Mouse (Mus musculus): ENCODE data around the gene Pttg1ip.
A peak's percentile ranks its signal among the peaks of the same experiment; 100 is the strongest.

Gene Pttg1ip

DNA sequence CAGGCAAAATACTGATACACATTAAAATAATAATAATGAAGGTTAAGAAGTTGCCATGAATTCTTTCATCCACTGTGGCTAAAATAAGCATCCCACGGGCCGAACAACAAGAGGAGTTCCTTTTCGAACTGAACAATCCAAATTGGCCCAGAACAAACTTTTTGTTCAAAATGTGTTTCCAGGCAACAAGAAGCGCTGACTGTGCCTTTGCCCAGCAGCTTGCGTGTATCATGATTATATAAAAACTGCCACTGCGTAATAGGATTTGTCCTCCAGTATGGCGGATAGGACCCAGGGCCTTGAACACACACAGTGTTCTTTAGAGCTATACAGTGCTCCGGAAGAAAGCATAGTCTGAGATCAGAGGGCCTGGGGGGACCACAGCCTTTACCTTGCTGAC is 27.1 kb downstream of the Pttg1ip start:
- no peak for DNase-seq

DNA sequence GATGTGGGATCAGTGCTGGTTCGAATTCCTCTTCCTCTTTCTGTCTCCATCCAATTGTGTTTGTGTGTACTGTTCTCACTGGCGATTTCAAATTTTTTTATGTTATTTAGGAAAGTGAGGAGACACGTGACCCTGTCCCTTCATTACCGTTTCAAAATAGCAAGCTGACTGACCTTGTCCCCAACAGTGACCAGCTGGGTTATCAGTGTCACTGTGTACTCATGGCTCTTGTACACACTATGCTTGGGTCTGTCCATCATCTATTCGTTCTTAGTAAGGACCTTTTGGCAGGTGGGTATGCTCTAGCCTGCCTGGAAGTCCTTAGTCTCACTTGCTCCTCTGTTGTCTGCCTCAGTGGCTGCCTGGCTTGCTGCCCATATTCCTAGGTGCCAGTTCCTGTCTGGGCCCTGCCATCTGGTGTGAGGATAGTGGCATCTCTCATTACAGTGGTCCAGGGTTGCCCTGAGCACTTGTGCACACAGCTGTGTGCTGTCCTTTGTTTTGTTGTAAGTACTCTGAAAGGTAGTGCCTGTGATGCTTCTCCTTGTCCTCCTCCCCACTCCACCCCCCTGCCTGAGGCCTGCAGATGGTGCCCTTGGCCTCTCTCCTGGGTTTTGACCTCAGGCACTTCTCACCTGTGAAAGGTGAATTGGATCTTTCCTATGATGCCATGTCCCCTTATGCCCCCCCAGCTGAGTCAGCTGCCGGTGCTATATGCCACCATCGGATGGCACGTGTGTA is 28.9 kb downstream of the Pttg1ip start:
- DNase-seq: no peak

DNA sequence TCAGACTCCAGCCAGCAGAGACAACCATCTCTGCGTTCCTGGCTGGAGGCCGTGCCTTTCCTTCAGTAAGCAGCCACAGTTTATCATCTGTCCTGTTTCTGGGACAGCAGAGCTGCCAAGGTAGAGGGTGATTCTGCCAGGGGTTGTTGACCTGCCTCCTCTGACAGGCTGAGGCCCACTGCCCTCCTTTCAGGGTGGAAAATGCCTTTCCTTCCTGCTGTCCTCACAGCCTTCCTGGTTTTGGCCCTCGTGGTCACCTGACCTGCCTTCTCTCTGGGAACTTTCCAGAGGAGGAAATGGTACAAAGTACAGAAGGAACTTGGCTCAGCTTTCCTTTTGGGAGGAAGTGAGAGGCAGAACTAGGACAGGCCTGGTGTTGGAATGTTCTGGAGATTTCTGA is 31.9 kb downstream of the Pttg1ip start:
- no peak for DNase-seq

DNA sequence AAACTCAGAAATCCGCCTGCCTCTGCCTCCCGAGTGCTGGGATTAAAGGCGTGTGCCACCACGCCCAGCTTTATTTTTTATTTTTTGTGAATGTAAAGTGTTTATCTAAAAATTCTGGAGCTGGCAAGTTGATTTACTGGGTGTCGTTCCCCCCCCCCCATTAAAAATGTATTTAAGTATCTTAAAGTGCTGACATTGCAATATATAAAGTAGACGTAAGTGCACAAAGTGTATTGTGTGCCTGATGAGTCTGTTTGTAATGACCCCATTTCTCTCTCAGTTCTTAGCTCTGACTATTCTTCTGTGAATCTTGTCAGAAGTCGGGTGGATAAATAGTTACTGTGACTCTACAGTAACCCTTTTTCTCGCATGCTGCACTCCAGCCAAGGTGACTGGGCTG is 34.1 kb downstream of the Pttg1ip start:
- no peak for DNase-seq

DNA sequence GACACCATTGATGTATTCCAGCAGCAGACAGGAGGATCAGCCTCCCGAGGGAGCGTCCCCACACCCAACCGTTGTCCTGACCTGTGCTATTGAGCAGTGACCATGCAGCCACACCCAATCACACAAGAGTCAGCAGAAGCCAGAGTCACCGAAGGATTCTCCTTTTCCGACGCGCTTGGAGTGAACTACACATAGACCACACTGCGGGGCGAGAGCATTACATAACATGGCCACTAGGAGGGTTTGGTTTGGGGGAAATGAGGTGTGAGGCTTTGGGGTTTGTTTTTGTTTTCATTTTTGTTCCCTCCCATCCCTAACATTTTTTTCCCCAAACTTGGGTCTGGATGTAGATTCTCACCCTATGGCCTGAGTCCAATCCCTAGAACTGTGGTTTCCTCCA is 34.6 kb downstream of the Pttg1ip start:
- no peak for DNase-seq

DNA sequence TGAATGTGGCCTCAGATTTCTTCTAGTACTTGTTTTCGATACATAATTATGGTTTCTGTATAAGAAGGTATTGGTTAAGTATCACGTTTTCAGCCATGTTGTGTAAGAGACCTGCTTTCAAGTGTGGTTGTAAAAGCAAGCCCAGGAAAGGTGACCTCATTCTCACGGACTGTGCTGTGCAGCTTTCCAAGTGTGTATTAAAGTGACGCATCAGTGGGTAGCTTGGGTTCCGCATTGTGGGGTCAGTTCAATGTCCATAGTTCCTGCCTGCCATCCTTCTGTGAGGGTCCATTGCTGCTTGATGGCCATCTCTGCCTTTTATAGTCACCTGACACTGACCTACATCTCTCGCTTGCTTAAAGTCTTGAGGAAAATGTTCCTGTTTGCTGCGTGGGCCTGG is 35.4 kb downstream of the Pttg1ip start:
- DNase-seq: no peak

DNA sequence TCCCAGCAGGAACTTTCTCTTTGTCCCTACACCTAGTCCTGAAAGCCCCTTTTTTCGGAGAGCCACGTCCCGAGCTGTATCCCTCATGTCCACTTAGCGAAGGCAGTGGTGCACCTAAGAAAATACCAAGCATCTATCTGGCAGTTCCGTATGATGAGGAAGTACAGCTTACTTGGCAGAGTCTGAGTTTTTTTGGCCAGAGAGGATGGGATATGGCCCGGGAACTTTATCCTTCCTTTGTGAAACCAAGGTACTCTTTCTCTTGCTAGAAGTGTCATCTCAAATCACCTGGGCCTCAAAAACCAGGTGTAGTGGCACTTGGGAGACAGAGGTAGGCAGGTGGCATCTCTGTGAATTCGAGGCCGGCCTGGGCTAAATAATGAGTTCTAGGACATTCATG is 40.0 kb downstream of the Pttg1ip start:
- DNase-seq: no peak

DNA sequence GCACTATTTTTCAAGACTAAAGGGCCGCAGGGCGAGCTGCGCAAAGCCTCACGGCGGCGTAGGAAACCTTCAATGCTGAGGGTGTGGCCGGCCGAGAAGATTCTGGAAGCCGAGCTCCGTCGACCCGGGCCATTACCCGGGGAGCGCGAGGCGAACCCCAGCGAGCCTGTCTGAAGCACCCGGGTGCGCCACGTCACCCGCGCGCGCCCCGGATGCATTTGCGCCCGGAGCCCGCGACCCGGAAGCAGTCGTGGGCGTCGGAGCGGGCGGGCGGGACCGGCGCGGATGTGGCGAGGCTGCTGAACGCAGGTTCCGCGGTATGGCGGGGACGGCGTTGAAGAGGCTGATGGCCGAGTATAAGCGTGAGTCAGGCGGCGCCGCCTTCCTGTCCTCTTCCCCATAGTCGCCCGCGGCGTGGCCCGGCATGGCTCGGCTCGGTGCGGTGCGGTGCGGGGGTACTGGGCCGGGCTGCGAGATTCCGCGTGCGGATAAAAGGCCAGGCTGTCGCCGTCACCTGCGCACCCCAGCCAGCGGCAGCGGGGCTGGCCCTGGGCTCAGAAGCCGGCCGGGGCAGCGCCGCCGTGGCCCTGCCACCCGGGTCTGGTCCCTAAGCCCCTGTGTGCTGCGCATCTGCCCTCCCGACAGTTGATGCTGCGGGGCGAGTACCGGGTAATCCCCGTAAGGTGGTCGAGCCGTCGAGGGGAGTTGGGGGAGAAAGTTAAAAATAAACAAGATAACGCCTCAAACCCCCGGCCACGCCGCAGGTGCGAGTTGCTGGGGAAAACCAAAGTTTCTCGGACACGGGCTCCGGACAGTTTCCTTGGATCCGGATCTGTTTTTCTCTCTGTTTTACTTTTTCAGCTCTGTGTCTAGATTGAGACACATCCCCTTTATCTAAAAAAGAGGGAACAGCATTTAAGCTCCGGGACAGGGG is 40.8 kb downstream of the Pttg1ip start, which contains the start of gene Ube2g2:
Ube2g2 (plus strand) TSS at position 221 of the 934 bp plus-strand sequence.
- DNase-seq: peak; percentile 95

DNA sequence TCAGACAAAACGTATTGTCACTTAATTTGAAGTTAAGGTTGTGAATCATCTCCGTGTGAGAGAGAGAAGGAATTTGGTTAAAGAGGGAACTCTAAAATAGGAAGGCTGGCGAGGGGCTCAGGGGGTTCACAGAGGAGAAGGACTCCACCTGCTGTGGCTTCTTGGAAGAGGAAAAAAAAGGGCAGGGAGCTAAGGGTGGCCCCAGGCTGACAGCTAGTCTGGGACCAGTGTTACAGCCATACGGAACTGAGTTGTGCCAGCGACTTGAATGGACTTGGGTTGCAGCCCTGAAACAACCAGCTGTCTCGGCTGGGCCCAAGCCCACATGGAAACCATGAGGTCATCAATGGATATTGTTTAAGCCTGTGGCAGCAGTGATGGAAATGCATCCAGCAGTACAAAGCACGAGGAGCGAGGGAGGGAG is 41.6 kb downstream of the Pttg1ip start:
- peak; percentile 41 for DNase-seq

DNA sequence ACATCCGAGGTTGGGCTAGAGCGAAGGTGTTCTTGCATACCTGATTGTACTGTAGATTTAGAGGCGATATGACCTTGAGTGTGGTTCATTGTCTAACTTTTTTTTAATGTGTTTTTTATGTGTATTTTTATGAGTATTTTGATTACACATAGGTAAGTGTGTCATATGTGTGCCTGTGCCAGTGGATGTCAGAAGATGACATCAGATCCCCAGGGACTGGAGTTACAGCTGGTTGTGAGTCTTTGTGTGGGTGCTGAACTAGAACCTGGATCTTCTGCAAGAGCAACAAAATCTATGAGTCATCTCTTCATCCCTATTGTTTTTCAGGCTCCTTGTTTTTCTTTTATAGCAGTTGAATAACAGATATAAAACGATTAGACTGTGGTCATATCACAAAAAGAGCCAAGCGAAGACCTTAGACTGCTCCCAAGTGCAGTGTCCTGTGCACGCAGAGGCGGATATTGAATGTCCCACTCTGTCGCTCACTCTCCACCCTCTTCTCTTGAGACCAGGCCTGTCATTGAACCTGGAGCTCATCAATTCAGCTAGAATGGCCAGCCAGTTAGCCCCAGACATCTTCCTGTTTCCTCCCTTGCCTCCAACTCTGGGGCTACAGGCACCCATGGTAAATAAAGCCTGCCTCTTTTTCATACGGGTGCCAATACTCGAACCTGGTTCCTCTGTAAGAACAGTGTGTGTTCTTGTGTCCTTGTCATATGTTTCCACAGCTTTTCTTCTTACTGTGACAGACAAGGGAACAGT is 42.3 kb downstream of the Pttg1ip start:
- DNase-seq: no peak

DNA sequence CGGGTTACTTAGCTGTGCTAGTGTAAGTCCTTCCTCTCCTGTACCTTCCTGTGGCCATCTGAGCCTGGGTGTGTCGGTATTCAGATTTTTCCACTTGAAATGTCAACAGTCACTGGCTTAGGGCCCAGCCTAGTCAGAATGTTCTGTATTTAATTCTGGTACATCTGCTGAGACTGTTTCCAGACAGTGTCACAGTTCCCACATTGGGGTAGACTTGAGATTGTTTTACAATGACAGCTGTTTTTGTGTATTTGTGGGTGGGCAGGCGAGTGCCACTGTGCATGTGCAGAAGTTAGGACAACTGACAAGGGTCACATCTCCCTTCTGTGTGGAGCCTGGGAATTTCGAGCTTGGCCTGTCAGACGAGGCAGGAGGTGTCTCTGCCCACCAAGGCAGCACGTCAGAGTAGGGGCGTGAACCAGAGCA is 43.1 kb downstream of the Pttg1ip start:
- no peak for DNase-seq

DNA sequence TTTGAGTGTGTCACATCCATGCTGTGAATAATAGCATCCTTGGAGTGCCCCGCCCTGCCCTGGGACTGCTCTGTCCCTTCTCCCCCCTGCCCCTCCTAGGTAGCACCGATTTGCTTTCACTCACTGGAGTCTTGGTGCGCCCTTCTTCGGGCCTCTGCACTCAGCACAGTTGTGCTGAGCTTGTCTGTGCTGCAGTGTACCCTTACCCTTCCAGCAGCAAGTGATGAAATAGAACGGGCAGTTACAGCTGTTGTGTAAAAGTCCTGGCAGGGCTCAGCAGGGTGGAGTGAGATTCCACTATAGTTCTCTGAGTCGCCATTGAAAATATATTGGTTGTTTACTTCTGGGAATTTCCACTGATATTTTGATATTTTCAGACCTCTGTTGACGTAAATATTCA is 44.5 kb downstream of the Pttg1ip start:
- no peak for DNase-seq

DNA sequence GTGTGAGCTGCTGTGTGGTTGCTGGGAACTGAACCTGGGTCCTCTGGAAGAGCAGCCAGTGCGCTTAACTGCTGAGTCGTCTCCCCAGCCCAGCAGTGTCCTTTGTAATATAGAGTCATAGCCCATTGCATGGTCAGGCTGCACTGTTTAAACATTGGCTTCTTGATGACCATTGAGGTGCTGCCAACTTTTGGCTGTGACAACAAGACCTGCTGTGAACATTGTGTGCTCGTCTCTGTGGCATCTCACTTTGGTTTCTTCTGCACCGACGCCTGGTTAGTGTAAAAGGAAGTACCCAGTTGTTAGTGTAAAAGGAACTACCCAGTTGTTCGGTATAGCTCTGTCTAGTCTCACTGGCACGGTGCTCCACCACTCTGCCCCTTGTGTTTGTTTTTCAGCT is 45.1 kb downstream of the Pttg1ip start:
- DNase-seq: no peak

DNA sequence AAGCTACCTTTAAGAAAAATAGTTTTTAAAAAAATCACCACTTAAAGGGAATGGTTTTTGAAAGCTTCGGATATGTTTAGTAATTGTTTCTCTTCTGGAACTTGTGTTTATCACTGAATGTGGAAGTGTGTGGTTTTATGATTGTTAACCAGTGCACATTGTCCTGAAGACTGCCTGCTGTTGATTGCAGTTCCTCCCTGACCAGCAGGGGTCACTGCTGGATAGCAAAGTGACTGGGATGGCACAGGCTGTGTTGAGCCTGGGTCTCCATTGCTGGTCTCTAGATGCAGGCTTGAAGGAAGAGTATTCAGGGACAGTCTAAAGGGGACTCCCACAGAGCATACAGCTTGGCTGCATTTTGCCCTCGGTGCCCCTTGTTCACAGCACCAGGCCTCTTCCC is 46.0 kb downstream of the Pttg1ip start:
- peak; percentile 83 for DNase-seq

DNA sequence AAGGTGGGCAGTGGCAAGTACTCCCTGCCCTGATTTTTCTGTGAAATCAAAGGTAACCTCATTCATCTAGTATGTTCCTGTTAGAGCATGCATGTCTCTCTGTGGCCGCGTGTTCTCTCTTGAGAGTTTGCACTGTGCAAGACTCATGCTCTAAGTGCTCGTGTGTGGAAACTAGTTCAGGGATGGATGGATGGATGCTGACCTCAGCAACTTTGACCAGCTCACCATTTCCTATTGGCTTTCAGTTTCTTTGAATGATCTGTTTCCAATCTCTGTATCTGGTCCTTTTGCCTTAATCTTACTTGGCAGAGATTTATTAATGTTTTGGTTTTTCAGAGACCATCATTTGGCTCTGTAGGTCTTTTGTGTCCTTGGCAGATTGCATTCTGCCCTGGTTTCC is 47.6 kb downstream of the Pttg1ip start:
- no peak for DNase-seq

DNA sequence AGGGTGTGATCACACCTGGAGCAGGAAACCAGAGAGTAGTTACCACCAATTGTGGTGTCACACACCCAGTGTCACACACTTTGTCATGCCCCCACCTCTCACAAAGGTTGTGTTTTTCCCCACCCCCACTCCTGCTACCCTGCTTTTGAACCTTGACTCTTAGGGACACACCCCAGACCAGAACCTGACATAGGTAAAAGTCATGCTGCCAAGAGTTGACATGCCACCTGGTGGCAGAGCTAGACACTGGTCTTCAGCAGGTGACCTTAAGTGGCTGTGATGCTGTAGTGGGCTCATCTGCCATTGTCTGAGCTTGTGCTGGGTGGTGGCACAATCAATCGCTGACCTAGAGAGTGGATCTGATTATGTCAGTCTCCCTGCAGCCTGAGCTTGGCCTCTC is 48.5 kb downstream of the Pttg1ip start:
- no peak for DNase-seq

DNA sequence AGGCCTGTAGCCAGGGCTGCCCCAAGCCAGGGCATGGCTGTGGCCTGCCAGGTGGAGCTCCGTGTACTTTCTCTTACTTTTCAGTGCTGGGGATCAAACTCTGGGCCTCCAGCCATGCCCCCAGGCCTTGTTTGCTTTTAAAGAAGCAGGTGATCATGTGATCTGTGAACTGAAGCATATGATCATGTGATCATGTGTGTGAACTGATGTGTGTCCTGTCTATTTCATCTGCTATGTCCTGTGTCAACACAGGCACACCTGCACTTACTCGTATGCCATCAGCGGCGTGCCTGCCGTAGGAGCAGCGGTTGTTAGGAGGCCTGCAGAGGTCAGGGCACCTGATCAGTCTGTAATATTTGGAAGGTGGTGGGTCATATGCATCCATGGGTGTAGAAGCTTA is 52.5 kb downstream of the Pttg1ip start:
- no peak for DNase-seq

DNA sequence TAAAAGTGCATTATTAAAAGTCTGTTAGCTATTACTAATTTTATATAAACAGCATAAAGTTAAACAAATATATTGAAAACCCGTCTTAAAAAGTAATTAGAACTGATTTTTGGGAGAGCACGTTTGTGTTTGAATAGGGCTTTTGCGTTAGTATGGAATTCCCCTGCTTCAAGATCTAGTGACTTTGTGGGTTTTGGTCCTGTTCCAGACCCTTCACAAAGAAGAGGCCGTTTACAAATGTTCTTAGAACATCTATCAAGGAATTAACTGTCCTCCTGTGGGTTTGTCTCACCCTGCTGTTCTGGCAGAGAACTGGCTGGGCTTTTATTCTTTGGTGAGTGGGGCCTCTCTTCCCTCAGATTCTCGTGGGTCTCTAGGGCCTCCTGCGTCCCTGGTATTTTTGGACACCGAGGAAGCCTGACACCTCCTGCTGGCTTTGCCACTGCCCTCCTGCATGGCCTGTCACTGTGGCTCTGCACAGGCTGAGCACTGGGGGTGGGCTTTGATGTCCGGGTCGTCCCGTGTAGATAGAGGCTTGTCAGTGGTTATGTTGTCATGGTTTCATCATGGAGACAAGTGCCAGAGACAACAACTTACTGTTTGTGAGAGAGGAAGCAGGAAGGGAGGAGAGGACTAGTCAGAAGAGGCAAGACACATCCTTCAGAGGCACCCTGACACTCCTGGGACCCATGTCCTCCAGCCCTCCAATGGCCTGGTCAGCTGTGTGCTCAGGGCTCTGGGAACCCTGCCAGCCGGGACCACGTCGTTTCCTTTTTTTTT is 53.1 kb downstream of the Pttg1ip start:
- no peak for DNase-seq

DNA sequence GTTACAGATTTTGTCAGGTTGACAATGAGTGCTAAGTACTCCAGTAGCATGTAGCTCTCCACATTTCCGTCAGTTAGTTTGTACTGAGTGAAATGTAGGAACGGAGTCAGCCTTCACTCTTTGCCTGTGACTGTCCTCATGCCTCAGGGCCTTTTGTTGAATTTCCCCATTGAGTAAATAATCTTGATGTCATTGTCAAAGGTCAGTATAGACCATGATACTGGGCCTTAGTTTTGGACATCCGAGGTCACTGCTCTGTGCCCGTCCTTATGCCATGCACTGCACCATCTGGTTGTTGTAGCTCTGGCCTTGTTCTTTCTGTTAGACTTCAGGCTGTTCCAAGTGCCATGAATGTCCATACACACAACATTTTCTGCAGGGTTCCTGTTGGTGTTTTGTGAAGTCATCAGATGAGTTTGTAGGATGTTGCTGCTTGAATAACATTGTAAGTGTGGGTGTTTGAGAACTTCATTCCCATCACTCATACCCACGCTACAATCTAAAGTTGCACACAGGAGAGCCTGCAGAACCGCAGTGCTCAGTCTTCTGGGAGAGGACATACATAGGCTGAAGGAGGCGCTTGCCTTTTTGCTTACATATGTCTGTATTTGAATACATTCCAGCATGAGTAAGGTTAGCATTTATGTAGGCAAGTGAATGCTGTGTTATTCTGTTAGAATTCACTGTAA is 54.9 kb downstream of the Pttg1ip start:
- no peak for DNase-seq

DNA sequence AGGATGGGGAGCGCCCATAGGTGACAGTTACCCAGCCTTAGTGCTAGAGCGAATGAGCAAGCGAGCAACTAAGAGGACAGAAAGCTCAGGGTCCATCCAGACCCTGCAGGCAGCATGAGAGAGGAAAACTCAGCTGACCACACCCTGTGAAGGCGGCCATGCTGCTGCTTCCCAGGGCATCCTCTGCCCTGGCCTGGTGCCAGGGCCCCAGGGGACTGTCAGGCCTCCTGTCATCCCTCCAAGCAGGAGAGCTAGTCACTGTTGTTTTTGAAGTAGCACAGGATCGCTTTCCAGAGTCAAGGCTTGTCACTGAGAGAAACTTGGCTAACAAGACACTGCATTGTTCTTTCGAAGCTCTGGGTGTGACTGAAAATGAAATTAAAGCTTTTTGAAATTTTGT is 57.4 kb downstream of the Pttg1ip start:
- DNase-seq: no peak

DNA sequence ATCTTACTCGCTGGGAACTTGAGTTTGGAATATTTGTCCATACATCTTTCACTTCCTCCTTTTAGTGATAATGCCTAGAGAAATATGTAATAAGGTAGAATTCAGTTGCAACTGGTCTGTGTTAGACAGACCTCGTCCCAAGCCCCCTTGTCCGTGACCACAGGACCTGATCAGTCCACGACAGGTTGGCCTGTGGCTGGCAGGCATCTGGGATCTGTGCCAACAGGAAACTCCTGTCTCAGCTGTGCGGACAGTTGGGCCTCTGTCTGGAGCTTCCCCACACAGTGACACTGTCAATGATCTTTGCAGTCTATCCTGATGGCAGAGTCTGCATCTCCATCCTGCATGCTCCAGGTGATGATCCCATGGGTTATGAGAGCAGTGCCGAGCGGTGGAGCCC is 61.6 kb downstream of the Pttg1ip start:
- no peak for DNase-seq

DNA sequence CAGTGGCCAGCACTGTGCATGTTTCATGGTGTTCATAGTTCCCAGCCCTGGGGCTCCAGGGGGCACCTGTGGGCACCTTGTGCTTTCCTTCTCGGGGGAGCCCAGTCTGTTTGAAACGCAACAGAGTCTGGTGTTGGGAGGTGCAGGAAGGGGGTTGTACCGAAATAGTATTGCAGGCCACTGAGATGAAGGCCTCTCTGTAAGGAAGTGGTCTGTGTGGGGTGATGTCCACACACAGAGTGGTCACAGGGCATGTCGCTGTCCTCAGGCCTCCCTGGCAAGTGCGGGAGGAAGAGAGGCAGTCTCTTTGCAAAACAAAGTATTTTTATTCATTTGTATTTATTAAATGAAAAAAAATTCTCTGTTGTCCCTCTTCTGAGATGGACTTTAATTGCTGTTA is 64.1 kb downstream of the Pttg1ip start:
- DNase-seq: no peak

Data from embryo, embryonic 11 days (tissue).